Mouse (Mus musculus) E14TG2a.4 (cell line): ENCODE results near the gene Lpin2.

Experiments
- CTCF ChIP-seq: conservative IDR thresholded peaks from 2 replicates; pipeline ENCODE4 v1.5.1; 2014; ENCODE audit warnings: low read length
- NANOG ChIP-seq: IDR thresholded peaks from 2 replicates; pipeline ENCODE4 v1.6.1; 2014; ENCODE audit warnings: borderline replicate concordance, low read length, mixed read lengths
- POU5F1 ChIP-seq: IDR thresholded peaks from 2 replicates; pipeline ENCODE4 v1.6.1; 2014; ENCODE audit warnings: low read length, borderline replicate concordance

DNA sequence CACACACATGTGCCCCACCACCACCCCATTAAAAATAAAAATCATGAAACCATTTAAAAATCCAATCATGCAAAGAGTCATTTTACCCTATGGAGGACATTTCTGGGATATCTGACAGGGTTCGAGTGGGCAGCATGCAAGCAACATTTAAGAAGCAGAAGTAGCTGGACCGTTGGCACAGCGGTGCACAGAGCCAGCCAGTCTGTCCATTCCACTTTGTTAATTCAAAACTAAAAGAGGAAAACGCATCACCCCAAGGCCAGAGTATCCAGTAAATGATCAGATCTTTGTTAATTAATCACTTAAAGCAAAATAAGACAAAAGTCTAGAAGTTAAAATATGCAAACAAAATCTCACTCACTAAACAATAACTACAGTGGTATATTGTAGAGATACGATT lies 46.5 kb upstream of the Lpin2 start:
- TF ChIP-seq CTCF (no peak), POU5F1 (no peak), NANOG (no peak)
